Mouse (Mus musculus) stomach, postnatal 0 days (tissue): Measurements from ENCODE around the gene Kcnc3.

Experiments used
- CTCF ChIP-seq: IDR thresholded peaks from 2 replicates; pipeline ENCODE4 v1.5.1; 2016; ENCODE audit warnings: antibody characterized with exemption, low read depth, mild to moderate bottlenecking, moderate library complexity
- EP300 ChIP-seq: optimal IDR thresholded peaks from 2 replicates; pipeline ENCODE3; 2016; ENCODE audit warnings: antibody characterized with exemption

DNA sequence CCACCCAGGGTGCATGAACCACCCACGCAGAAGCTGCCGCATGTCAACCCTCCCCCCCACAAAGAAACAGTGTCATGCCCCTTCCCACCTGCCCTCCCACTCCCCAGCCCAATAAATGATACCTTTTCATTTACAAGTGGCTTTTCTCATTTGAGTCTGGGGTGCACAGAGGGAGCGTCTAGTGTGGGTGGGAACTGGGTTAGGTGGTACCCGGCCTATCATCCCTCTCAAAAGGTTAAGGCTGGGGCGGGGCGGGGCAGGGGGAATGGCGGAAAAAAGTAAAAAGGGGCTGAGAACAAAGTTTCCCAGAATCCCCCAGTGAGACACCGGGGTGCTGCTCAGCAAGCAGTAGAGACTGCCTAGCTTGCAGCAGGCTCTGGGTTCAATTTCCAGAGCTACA is 14.2 kb downstream of the Kcnc3 start:
- TF ChIP-seq CTCF (no peak), EP300 (no peak)
